Mouse (Mus musculus) yolk sac, embryonic 10.5 days (tissue): Measurements from ENCODE around the gene Ubc.
"Not testable (repeated sequence)": the region's sequence is repeated elsewhere in the genome, so short reads cannot be mapped to it uniquely, and the experiment has no call there.

Source experiments
- DNase-seq: peaks from one replicate; pipeline ENCODE4 v3.0.0-alpha.2; 2017; ENCODE audit warnings: low spot score

Ubc gene

GRCm38 (mm10) chr5:125404536-125404902, 14.5 kb upstream of the Ubc start:
- no peak for DNase-seq

- peak; percentile 76 for DNase-seq
These were observed 13.8 kb upstream of the Ubc start for GRCm38 (mm10) chr5:125403481-125404465.

- DNase-seq, result peak; percentile 25
These were observed 13.0 kb upstream of the Ubc start for GRCm38 (mm10) chr5:125402991-125403390.

GRCm38 (mm10) chr5:125402476-125402875, 12.5 kb upstream of the Ubc start:
- no peak for DNase-seq

- no peak for DNase-seq
These were observed 10.9 kb upstream of the Ubc start for GRCm38 (mm10) chr5:125400903-125401302.

GRCm38 (mm10) chr5:125395008-125395407, 5.0 kb upstream of the Ubc start:
- no peak for DNase-seq

- peak; percentile 87 for DNase-seq
These were observed 3.9 kb upstream of the Ubc start for GRCm38 (mm10) chr5:125393622-125394603.

GRCm38 (mm10) chr5:125392977-125393621, 3.1 kb upstream of the Ubc start:
- peak; percentile 99 for DNase-seq

- DNase-seq, result no peak
These were observed 2.6 kb upstream of the Ubc start for GRCm38 (mm10) chr5:125392618-125392976.

GRCm38 (mm10) chr5:125392176-125392575, 2.2 kb upstream of the Ubc start:
- DNase-seq, result not testable (repeated sequence)

GRCm38 (mm10) chr5:125391609-125392008, 1.6 kb upstream of the Ubc start:
- DNase-seq, result no peak

GRCm38 (mm10) chr5:125390906-125391477, 990 bp upstream of the Ubc start:
- no peak for DNase-seq

- DNase-seq, result peak; percentile 81
These were observed 847 bp downstream of the Ubc start, which contains the start of gene Gm10382 for GRCm38 (mm10) chr5:125389131-125389578. Gene Gm10382 (plus strand): TSS chr5:125389322.

- DNase-seq, result no peak
These were observed 1.5 kb downstream of the Ubc start for GRCm38 (mm10) chr5:125388358-125389092.

- DNase-seq, result not testable (repeated sequence)
These were observed 2.7 kb downstream of the Ubc start for GRCm38 (mm10) chr5:125387295-125387694.

GRCm38 (mm10) chr5:125385215-125385940, 4.6 kb downstream of the Ubc start:
- no peak for DNase-seq

- no peak for DNase-seq
These were observed 5.3 kb downstream of the Ubc start for GRCm38 (mm10) chr5:125384512-125385214.

- no peak for DNase-seq
These were observed 6.2 kb downstream of the Ubc start for GRCm38 (mm10) chr5:125383637-125384420.
